Mouse (Mus musculus): ENCODE measurements around the gene Col27a1.

The Col27a1 gene

GRCm38 (mm10) chr4:63213907-63214621, at the start of gene Col27a1:
Col27a1 (plus strand) TSS chr4:63214004.
- DNase-seq (ENCODE audit: low spot score) = peak; percentile 37

GRCm38 (mm10) chr4:63165636-63166035, 48.2 kb upstream of the Col27a1 start:
- no peak for DNase-seq (ENCODE audit: low spot score)

- no peak for DNase-seq (ENCODE audit: low spot score)
These were observed 47.5 kb upstream of the Col27a1 start for GRCm38 (mm10) chr4:63166323-63166722.

GRCm38 (mm10) chr4:63170061-63170460, 43.7 kb upstream of the Col27a1 start:
- no peak for DNase-seq (ENCODE audit: low spot score)

- DNase-seq (ENCODE audit: low spot score) = no peak
These were observed 42.7 kb upstream of the Col27a1 start for GRCm38 (mm10) chr4:63171122-63171521.

- DNase-seq (ENCODE audit: low spot score) = no peak
These were observed 41.7 kb upstream of the Col27a1 start, which contains the start of gene Kif12 for GRCm38 (mm10) chr4:63171969-63172685. Kif12 (minus strand) TSS chr4:63172131.

- DNase-seq (ENCODE audit: low spot score) = peak; percentile 81
These were observed 32.2 kb upstream of the Col27a1 start for GRCm38 (mm10) chr4:63181556-63181955.

- DNase-seq (ENCODE audit: low spot score) = no peak
These were observed 27.4 kb upstream of the Col27a1 start for GRCm38 (mm10) chr4:63186281-63186870.

GRCm38 (mm10) chr4:63191641-63192040, 22.2 kb upstream of the Col27a1 start:
- no peak for DNase-seq (ENCODE audit: low spot score)

- no peak for DNase-seq (ENCODE audit: low spot score)
These were observed 19.4 kb upstream of the Col27a1 start for GRCm38 (mm10) chr4:63194366-63194765.

- no peak for DNase-seq (ENCODE audit: low spot score)
These were observed 14.4 kb upstream of the Col27a1 start for GRCm38 (mm10) chr4:63199366-63199765.

GRCm38 (mm10) chr4:63203874-63204273, 9.9 kb upstream of the Col27a1 start:
- no peak for DNase-seq (ENCODE audit: low spot score)

- DNase-seq (ENCODE audit: low spot score) = no peak
These were observed 8.2 kb upstream of the Col27a1 start for GRCm38 (mm10) chr4:63205583-63205982.

GRCm38 (mm10) chr4:63215185-63215992, 1.6 kb downstream of the Col27a1 start:
- peak; percentile 81 for DNase-seq (ENCODE audit: low spot score)

GRCm38 (mm10) chr4:63215993-63216531, 2.3 kb downstream of the Col27a1 start:
- peak; percentile 81 for DNase-seq (ENCODE audit: low spot score)

GRCm38 (mm10) chr4:63216566-63216965, 2.8 kb downstream of the Col27a1 start:
- peak; percentile 13 for DNase-seq (ENCODE audit: low spot score)

GRCm38 (mm10) chr4:63217513-63217912, 3.7 kb downstream of the Col27a1 start:
- no peak for DNase-seq (ENCODE audit: low spot score)

- DNase-seq (ENCODE audit: low spot score) = no peak
These were observed 5.3 kb downstream of the Col27a1 start for GRCm38 (mm10) chr4:63219059-63219458.

- DNase-seq (ENCODE audit: low spot score) = no peak
These were observed 5.8 kb downstream of the Col27a1 start for GRCm38 (mm10) chr4:63219635-63220034.

GRCm38 (mm10) chr4:63221096-63221958, 7.5 kb downstream of the Col27a1 start:
- no peak for DNase-seq (ENCODE audit: low spot score)

- DNase-seq (ENCODE audit: low spot score) = no peak
These were observed 8.4 kb downstream of the Col27a1 start for GRCm38 (mm10) chr4:63222246-63222645.
